Mouse (Mus musculus) brain, embryonic 14.5 days (tissue): ENCODE measurements around the gene Tox2. TPM values are rescaled to one million over a fixed set of nuclear protein-coding genes. Genes with fewer than 3 reads are reported as not detected.

Experiments
- DNase-seq: peaks from one replicate; pipeline ENCODE4 v3.0.0-alpha.2; 2011; ENCODE audit warnings: low read depth
- CTCF ChIP-seq: fragments of 200-500 bp; IDR thresholded peaks from 2 replicates; pipeline ENCODE4 v1.5.1; 2012; ENCODE audit warnings: inconsistent platforms, mild to moderate bottlenecking, moderate library complexity, borderline replicate concordance; ENCODE audit not compliant: insufficient read depth, insufficient read length; ENCODE audit errors: extremely low read depth
- POLR2A ChIP-seq: fragments of 200-500 bp; IDR thresholded peaks from 2 replicates; pipeline ENCODE4 v1.6.1; 2012; ENCODE audit warnings: mild to moderate bottlenecking, inconsistent platforms, borderline replicate concordance; ENCODE audit not compliant: poor library complexity, insufficient read depth, insufficient read length, severe bottlenecking; ENCODE audit errors: extremely low read depth
- polyA plus RNA-seq: library from polyadenylated mRNA; depleted of rRNA; stranded (reverse); fragments of >200 nt; gene quantifications from 2 replicates; pipeline ENCODE4 v1.2.3, GENCODE M21; 2012

The Tox2 gene
- polyA plus RNA-seq, 1 experiment, result 70.4 TPM

DNA sequence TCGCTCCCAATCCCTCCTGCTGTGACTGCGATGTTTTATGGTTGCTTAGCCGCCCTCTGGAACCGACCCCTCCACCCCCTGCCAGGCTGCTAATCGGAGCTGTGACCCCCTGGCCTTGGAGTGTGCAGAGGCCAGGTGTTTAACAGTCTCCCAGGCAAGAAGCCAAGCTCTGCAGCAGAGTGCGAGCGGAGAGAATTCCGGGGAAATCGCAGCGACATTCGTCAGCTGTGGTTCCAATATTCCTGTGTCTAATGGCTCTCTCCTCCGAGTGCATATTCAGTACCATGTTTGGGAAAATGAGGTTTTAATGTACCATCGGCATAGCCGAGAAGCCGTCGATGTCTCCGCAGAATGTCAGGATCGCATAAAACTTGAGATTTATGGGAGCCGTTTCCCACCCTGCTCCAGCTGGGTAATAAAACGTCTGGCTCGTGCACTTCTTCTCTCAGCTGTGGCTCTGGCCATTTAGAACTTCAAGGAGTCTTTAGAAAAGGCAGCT is 86.0 kb downstream of the Tox2 start:
- TF ChIP-seq POLR2A (no peak), CTCF (no peak)
- DNase-seq, result peak; percentile 74

DNA sequence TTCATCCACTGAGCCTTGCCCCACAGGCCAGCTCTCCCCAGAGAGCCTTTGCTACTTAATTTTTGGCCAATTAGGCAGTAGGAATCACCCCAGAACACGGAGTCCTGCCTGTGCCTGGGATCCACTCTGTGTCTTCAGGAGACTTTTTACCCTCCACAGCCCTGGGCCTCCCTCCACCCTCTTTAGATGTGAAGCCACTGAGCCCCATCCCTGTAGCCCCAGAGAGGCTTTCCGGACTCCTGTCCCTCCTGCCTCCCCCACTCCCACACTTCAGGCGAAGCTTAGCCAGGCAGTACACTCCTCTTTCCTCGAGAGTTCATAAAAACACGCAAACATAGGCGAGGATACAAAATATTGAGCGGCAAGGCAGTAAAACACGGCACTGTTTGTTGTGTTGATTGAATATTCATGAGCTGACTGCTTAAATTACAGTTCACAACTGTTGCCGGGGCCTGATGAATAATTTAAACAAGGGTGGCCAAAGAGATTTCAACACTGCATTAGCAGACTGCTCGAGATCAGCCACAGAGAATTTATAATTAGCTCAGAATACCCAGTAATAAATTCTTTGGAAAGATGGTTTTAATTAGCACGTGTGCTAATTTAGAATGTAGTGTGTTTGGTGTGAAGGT is 94.2 kb downstream of the Tox2 start:
- TF ChIP-seq CTCF, result no peak
- peak; percentile 87 for DNase-seq

GRCm38 (mm10) chr2:163300069-163301060 is 97.4 kb downstream of the Tox2 start:
- TF ChIP-seq POLR2A (no peak), CTCF (no peak)
- DNase-seq, result peak; percentile 91

- TF ChIP-seq CTCF, result peak; percentile 15; the same call in 1 of the 2 replicates
- no peak for TF ChIP-seq POLR2A
- peak; percentile 25 for DNase-seq
These were observed 98.7 kb downstream of the Tox2 start for GRCm38 (mm10) chr2:163301641-163302040.

DNA sequence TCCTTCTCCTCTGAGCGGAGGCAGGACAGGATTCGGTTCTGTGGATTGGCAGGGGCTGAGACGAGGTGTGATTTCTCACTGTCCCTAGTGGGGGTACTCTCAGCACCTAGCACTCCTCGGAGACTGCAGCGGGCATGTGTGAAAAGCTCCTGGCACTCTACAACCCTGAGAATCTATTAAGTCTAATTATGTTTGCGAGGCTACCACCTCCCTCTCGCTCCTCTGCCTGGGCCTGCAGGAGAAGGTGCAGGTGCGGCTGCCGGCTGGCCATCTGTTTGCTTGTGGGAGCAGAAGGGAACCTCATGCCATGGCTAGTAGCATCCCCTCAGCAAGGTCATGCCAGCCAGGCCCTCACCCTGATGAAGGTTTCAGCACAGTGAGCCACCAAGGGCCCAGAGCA is 100.1 kb downstream of the Tox2 start:
- DNase-seq, result peak; percentile 83

DNA sequence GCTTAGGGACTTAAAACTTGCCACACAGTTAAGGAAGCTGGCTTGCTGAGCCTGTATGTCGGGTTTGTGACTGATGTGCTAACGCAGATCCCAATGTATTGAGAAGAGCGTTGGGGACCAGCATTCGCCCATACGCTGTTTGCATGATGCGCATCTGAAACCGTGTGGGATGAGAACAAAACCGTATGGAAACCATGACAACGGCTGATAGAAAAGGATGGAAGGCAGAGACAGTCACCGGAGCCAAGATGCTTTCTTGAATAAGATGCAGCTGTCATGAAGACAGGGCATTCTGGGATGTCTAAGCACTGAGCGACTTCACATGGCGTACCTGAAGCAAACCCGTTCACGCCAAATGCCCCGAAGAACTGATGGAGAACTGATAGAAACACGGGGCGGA is 106.5 kb downstream of the Tox2 start:
- peak; percentile 83 for DNase-seq
- TF ChIP-seq POLR2A (no peak), CTCF (no peak)

More for the DNA sequence above, 100.1 kb downstream of the Tox2 start:
- no peak for TF ChIP-seq POLR2A
- TF ChIP-seq CTCF, result no peak

GRCm38 (mm10) chr2:163310163-163310688 is 107.3 kb downstream of the Tox2 start:
- no peak for DNase-seq
- TF ChIP-seq CTCF (peak; percentile 29; the same call in 1 of the 2 replicates), POLR2A (no peak)

GRCm38 (mm10) chr2:163317281-163317680 is 114.4 kb downstream of the Tox2 start:
- TF ChIP-seq POLR2A, result no peak
- TF ChIP-seq CTCF, result no peak
- DNase-seq, result no peak

- TF ChIP-seq POLR2A (no peak), CTCF (peak; percentile 35; the same call in 1 of the 2 replicates)
- DNase-seq, result peak; percentile 56
These were observed 115.9 kb downstream of the Tox2 start for GRCm38 (mm10) chr2:163318777-163319176.

- no peak for DNase-seq
- TF ChIP-seq CTCF (no peak), POLR2A (no peak)
These were observed 120.2 kb downstream of the Tox2 start for GRCm38 (mm10) chr2:163323163-163323562.

- DNase-seq, result peak; percentile 86
- TF ChIP-seq POLR2A (no peak), CTCF (peak; percentile 63)
These were observed 127.8 kb downstream of the Tox2 start for GRCm38 (mm10) chr2:163330742-163331141.
